ENCODE assay signal across 9 mouse cellular contexts in genomic region chr7:100399231-100399913, GRCm38 (mm10). TPM values are rescaled to one million over a fixed set of nuclear protein-coding genes. Genes with fewer than 3 reads are reported as not detected.
DNase-seq lines count a peak whose midpoint lies in the region; ATAC-seq and TF ChIP-seq lines count a peak whose summit lies in the region.
"Had no signal": no experiment of that assay in that cellular context is flagged by ENCODE, and none has a peak within 500 bp of the region (broad histone marks: within the 10 kb centered on the region; RNA-seq: fewer than 3 reads in every experiment).

No protein-coding gene starts in this region.

- 49% methylated on average over 8 of the region's 8 CpGs for WGBS in heart, embryonic 16.5 days

- TF ChIP-seq CTCF in gastrocnemius, adult 2 months (IDR thresholded peaks at IDR 0.05), result no peak
- no peak for TF ChIP-seq CTCF in testis, adult 2 months (IDR thresholded peaks at IDR 0.05; ENCODE audit: control insufficient read depth, insufficient read depth, insufficient replicate concordance, low read depth, low read length)

- H3K36me3 ChIP-seq in testis, adult 2 months (ENCODE audit: control insufficient read depth, insufficient read depth, low read length), result peaks cover 5% of the 10 kb centered on the region; the same call in 1 of the 2 replicates
- peaks cover 13% of the 10 kb centered on the region for H3K36me3 ChIP-seq in heart, embryonic 16.5 days (ENCODE audit: control insufficient read depth, insufficient read depth)

- H3K4me1 ChIP-seq in testis, adult 2 months (ENCODE audit: control insufficient read depth, insufficient read depth, low read length), result peaks cover 2% of the 10 kb centered on the region
- peaks cover 6% of the 10 kb centered on the region; the same call in 1 of the 2 replicates for H3K4me1 ChIP-seq in heart, embryonic 16.5 days (ENCODE audit: control insufficient read depth, insufficient read depth, low read length)

- no peak for DNase-seq in gastrocnemius, adult 2 months
- no peak for DNase-seq in gastrocnemius, postnatal 10 days
- DNase-seq in testis, postnatal 10 days (ENCODE audit: low spot score), result no peak
- DNase-seq in testis, postnatal 14 days (ENCODE audit: low spot score), result peak; percentile 17
- DNase-seq in cerebellum, adult 8-10 months, result no peak
- DNase-seq in cerebellum, postnatal 4 days (ENCODE audit: low spot score in 2 of 2), result no peak
- DNase-seq: layer of hippocampus, adult 9-11 months had no signal

- TF ChIP-seq POLR2A in testis, adult 2 months (IDR thresholded peaks at IDR 0.05; ENCODE audit: control insufficient read depth, low read depth, low read length), result no peak

- peak overlapping the region; percentile 28; the same call in 1 of the 2 replicates for H3K27ac ChIP-seq in gastrocnemius, adult 2 months
- peak overlapping the region; percentile 2; the same call in 1 of the 2 replicates for H3K27ac ChIP-seq in testis, adult 2 months (ENCODE audit: control insufficient read depth, insufficient read depth, low read depth, low read length)
- peak overlapping the region; percentile 42 for H3K27ac ChIP-seq in heart, embryonic 16.5 days (ENCODE audit: low read length)

- H3K9ac ChIP-seq in heart, embryonic 16.5 days (ENCODE audit: low read length), result no peak overlapping the region

- H3K4me2 ChIP-seq in heart, embryonic 16.5 days (ENCODE audit: low read depth, low read length), result no peak overlapping the region

- peak; percentile 70; the same call in 1 of the 2 replicates for ATAC-seq in heart, embryonic 16.5 days (replicated peaks; ENCODE audit: extremely low read depth, insufficient read depth, low FRiP score)

- intact Hi-C loops in gastrocnemius, adult 2 months (cut with DNase I), result no loop called here

- no peak overlapping the region for H3K4me3 ChIP-seq in gastrocnemius, adult 2 months
- H3K4me3 ChIP-seq in testis, adult 2 months (ENCODE audit: control insufficient read depth, low read depth, low read length), result no peak overlapping the region
- H3K4me3 ChIP-seq in heart, embryonic 16.5 days (ENCODE audit: low read length), result no peak overlapping the region

- no peaks in the 10 kb centered on the region for H3K27me3 ChIP-seq in testis, adult 2 months (ENCODE audit: control insufficient read depth, insufficient read depth, low read length)
- no peaks in the 10 kb centered on the region for H3K27me3 ChIP-seq in heart, embryonic 16.5 days (ENCODE audit: control insufficient read depth, insufficient read depth, low read length)

- no peaks in the 10 kb centered on the region for H3K9me3 ChIP-seq in heart, embryonic 16.5 days (replicated peaks; ENCODE audit: control insufficient read depth, low read length)

RNA-seq across cellular contexts. Expression of gene Ppme1, which starts 27.3 kb away (rescaled TPM):
- total RNA-seq in gastrocnemius, adult 2 months (2021), result 10 to 100 TPM; 25.1 to 26.6 TPM
- 10 to 100 TPM; 32.0 to 40.2 TPM for total RNA-seq in gastrocnemius, postnatal 10 days (2021)
- 129 and 138 TPM in 2 replicates for polyA plus RNA-seq in testis, adult 2 months (2012; rRNA removed)
- 60.9 and 68.9 TPM in 2 replicates for polyA plus RNA-seq in heart, embryonic 16.5 days (2015; fragmentation: Nextera tagmentation; extraction: Ambion mirVana)

RNA-seq across cellular contexts. Expression of gene C2cd3, which starts 27.3 kb away (rescaled TPM):
- 1 to 10 TPM; 4.8 to 7.2 TPM for total RNA-seq in gastrocnemius, adult 2 months (2021)
- 1 to 10 TPM; 6.3 to 9.2 TPM for total RNA-seq in gastrocnemius, postnatal 10 days (2021)
- 39.7 and 41.8 TPM in 2 replicates for polyA plus RNA-seq in testis, adult 2 months (2012; rRNA removed)
- 14.1 and 14.5 TPM in 2 replicates for polyA plus RNA-seq in heart, embryonic 16.5 days (2015; fragmentation: Nextera tagmentation; extraction: Ambion mirVana)
